Mouse (Mus musculus): ENCODE measurements at regions not wholly inside any gene's neighbourhood (a gene's known extent, or its start where the extent isn't known, plus 50 kb on each side); places are given as distances from the start of the nearest gene placed in this dataset.
A peak's percentile ranks its signal among the peaks of the same experiment; 100 is the strongest.

DNA sequence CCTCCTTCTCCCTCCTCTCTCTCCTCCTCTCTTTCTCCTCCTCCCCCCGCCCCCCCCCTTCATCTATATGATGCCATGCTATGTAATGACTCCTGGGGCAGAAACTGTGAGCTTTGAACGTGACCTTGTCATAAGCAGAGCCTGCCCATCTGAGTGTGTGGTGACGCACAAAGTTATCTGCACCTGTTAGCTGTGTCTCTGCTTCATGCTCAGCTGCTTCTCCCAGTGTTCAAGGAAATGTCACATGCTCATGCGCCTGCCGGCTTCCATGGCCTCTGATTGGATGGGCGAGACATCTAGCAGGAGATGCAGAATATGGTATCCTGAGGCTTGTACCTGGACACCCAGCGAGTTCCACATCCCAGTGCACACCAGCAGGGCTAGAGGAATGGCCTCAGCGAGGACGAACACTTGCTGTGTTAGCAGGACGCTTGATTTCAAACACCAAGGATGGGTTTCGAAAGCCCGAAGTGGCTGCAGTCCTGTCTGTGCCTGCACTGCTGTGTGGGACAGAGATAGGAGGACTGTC lies 240.6 kb downstream of the 1500009L16Rik start:
- DNase-seq (ENCODE audit: extremely low read depth, low read depth): no peak

DNA sequence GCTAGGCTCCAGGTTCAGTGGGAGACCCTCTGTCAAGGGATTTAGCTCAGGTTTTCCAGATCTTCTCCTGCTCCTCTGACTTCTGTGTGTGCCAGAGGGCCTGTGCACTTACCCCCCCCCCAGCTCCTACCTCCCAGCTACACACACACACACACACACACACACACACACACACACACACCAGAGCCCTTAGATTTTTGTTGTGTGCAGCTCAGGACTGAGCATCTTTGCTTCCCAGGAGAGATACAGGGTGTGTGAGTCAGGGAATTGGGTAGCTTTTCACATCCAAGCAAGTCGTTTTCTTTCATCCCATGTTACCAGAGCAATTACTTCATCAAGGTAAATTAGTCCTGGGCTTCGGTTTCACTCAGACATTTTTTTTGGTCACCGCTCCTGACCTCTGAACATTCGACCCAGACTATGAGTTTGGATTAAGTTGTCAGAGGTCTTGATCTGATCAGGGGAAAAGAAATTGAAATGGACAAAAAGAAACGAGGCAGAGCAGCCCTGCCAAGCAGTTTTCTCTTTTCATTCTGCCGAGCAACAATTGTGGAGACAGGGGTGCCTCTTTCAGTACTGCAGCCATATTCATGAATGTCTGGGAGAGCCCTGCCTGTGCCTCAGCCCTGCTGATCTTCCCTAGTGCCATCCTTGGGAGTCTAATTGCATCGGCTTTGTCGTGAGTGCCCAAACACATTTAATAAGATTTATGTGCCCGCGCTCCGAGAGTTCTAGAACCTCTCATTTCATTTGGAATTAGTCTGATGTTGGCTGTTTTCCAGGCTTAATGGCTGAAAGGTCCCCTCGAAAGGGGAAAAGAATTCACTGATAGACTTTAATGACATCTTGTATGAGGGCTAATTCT lies 241.3 kb downstream of the 1500009L16Rik start:
- DNase-seq (ENCODE audit: extremely low read depth, low read depth): no peak

DNA sequence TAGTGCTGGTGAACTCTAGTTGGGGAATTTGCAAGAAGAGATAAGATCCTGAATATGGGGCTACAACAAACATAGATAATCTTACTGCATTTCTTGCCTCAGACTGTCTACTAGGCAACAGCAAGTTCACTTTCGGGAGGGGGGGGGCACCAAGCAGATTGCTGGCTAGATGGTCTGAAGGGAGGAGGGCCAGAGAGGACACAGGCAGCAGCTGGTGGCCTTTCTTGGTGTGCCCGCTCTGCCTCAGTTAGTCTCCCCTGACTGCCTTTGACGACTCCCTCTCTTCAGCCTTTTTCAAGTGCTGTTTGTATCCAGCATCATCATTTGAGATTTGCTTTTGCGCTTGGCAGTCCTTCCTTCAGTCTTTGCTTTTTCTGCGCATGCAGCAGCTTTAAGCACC lies 242.2 kb downstream of the 1500009L16Rik start:
- DNase-seq (ENCODE audit: extremely low read depth, low read depth): no peak

DNA sequence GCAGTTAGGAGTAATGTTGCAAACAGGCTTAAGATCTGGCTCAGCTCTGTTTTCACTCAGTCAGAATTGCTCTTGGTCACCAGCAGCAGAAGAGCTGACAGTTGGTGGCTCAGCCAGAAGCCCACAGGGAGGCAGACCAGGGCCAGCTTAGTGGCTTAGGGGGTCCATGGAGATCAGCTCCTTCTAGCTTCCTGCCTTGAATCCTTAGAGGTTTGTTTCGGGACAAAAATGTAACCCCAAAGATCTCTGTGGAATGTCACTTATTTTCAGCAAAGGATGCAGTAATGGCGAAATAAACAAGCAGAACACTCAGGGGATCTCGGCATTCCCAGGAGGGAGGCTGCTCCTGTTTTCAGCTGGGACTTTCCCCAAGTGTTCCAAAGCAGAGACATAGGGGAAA lies 247.8 kb downstream of the 1500009L16Rik start:
- no peak for DNase-seq (ENCODE audit: extremely low read depth, low read depth)

GRCm38 (mm10) chr10:83974548-83974947 lies 251.9 kb downstream of the 1500009L16Rik start:
- DNase-seq (ENCODE audit: extremely low read depth, low read depth): no peak

- DNase-seq (ENCODE audit: extremely low read depth, low read depth): no peak
Measured at GRCm38 (mm10) chr10:83976548-83976947, 253.9 kb downstream of the 1500009L16Rik start.

DNA sequence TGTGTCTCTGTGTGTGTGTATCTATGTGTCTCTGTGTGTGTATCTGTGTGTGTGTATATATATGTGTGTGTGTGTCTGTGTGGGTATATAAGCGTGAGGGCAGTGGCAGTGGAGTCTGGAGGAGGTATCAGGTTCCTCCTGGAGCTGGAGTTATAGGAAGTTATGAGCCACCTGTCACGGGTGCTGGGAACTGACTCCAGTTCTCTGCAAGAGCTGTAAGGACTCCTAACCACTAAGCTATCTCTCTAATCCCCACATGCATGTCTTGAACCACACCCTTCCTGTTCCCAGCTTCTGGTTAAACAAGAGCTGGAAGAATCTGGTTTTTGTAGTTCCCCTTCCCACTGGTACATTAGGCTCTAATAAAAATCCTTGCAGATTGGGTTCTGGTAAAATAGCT lies 257.3 kb downstream of the 1500009L16Rik start:
- DNase-seq (ENCODE audit: extremely low read depth, low read depth): peak; percentile 71

DNA sequence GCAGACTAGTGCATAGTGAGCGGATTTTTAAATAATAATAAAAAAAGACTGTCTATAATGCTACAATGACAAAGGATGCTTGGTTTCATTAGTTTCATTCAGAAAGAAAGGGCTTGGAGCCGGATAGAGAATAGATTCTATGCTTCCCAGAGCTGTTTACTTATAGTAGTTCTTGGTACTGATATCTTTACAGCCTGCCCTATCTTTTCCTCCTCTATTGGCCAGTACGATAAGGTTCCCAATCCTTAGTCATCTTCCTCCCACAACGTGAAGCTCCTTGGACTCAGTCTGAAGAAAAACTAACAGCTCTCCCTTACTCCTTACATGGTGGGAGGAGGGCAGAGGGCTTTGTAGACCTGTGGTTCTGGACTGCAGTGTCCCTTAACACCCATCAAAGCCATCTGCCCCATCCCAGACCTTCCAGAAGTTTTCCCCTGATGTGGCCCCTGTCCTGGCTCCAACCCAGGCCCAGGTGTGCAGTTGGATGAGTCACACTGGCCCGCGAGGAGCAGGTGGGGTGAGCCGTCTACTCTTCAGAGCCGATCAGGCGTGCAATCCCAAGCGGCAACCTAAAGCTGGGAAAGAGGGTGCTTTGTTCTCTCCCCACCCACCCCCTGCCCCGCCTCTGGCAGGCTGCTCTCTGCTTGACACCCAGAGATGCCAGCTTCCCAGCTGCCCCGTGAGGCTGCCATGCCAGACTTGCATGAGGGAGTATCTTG lies 262.2 kb downstream of the 1500009L16Rik start:
- DNase-seq (ENCODE audit: extremely low read depth, low read depth): no peak

GRCm38 (mm10) chr10:83992577-83993305 lies 270.1 kb downstream of the 1500009L16Rik start:
- DNase-seq (ENCODE audit: extremely low read depth, low read depth): no peak

DNA sequence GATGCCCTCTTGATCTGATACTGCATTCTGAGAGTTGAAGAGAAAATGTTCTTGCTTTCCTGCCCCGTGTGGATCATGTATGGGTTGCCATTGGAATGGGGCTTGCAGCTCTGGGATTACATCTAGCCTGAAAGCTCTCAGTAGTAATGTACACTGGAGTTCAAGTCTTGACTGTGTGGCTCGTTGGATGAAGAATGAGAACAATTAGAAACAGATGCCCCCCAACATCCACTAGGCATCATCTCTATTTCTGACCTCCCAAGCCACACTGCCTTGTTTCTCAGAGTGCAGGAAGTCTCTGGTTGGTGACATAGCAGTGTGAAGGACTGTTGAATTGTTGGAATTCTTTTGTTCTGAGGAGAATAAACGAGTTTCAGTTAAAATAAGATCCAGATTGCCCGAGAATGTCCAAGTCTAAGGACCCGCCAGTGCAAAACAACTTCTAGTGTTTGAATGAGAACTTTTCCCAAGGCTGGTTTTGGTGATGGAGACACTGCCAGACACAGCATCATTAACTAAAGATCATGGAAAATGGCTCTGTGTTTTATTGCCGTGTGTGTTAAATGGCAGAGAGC lies 272.4 kb downstream of the 1500009L16Rik start:
- DNase-seq (ENCODE audit: extremely low read depth, low read depth): no peak

GRCm38 (mm10) chr10:83995913-83996312 lies 273.2 kb downstream of the 1500009L16Rik start:
- DNase-seq (ENCODE audit: extremely low read depth, low read depth): no peak

- peak; percentile 30 for DNase-seq (ENCODE audit: extremely low read depth, low read depth)
Measured at GRCm38 (mm10) chr10:83996489-83996888, 273.8 kb downstream of the 1500009L16Rik start.

- no peak for DNase-seq (ENCODE audit: extremely low read depth, low read depth)
Measured at GRCm38 (mm10) chr10:84000436-84001208, 278.0 kb downstream of the 1500009L16Rik start.

DNA sequence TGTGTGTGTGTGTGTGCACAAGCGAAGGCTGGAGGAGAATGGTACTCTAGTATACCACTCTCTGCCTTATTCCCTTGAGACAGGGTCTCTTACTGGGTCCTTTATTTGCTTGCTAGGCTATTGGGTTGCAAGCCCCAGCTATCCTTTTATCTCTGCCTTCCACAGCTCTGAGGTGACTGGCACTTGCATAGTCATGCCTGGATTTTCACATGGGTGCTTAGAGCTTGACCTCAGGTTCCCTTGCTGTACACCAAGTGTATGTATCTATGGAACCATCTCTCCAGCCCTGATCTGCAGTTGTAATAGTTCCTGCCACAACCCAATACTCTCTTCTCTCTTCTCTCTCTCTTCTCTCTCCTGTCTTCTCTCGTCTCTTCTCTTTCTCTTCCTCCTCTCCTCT lies 280.1 kb downstream of the 1500009L16Rik start:
- no peak for DNase-seq (ENCODE audit: extremely low read depth, low read depth)

GRCm38 (mm10) chr10:84003601-84004149 lies 281.0 kb downstream of the 1500009L16Rik start:
- DNase-seq (ENCODE audit: extremely low read depth, low read depth): no peak

DNA sequence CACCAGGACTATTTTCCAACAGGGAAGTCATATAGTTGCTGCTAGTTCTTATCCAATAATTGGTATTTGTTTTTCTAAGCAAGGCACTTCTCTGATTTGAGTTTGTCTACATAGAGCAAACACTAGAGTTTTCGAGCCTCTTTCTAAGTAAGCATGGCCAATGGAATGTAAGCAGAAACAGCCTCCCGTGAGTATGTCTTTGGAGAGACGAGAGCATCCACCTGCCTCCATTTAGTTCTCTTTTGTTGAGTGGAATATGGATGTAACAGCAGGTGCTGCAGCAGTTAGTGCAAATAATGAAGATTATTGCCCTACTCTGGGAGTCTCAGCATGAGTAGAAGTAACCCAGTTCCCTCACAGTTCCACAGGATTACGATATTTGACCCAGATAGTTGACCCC lies 286.3 kb downstream of the 1500009L16Rik start:
- DNase-seq (ENCODE audit: extremely low read depth, low read depth): no peak

- peak; percentile 46 for DNase-seq (ENCODE audit: extremely low read depth, low read depth)
Measured at GRCm38 (mm10) chr10:84019381-84019780, 296.7 kb downstream of the 1500009L16Rik start.

GRCm38 (mm10) chr10:84020023-84020620 lies 297.5 kb downstream of the 1500009L16Rik start:
- DNase-seq (ENCODE audit: extremely low read depth, low read depth): peak; percentile 29

DNA sequence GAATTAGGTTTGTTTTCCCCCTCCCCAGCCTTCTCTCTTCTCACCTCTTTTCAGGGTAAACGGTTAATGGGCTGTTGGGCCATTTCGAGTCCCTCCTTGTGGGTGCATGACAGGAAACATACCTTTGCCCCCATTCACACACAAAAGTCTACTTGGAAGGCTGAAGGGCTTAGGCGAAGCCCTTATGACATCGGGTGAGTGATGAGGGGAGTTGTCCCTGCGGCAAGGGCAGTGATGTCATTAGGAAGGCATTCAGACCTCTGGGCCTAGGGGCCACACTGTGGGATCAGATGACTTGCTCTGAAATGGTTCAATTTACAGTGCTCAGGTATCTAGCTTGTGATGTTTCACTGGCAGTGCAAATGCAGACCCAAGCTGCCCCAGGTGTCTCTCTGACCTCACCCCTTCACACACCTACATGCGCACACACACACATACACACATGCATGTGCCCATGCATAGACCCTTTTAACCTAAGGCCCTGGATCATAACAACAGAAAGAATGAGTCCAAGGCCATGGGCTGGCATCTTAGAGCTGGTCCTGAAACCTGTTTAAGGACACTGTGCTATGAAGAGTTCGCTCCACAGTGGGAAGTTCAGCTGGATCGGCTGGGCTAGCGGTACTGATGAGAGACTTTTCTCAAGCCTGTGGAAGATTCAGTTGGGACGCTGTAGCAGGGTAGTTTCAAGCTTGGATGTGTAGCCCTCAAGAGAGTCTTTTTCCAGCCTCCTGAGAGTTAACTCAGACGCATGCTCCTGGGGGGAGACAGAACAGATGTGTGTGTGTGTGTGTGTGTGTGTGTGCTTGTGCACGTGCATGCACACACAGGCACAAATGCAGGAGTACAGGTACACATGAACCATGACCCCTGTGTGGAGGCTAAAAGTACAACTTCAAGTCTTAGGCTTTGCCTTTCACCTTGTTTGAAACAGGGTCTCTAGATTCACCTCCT lies 298.8 kb downstream of the 1500009L16Rik start:
- no peak for DNase-seq (ENCODE audit: extremely low read depth, low read depth)

Data from MEL-GATA-1-ER (cell line).